Mouse (Mus musculus) regulatory T cell (primary cell): Measurements from ENCODE around the gene 4930579F01Rik.

Experiments used
- in situ Hi-C: fragments of 300-600 bp; cut with MboI, MseI; formaldehyde crosslinking; loops from one replicate; pipeline ENCODE4 v1.15.1; 2025; ENCODE audit warnings: high pct_unique_total_duplicates

4930579F01Rik gene

GRCm38 (mm10) chr3:138193683-138194302, at the start of gene 4930579F01Rik:
Gene 4930579F01Rik, minus strand, starts transcription at chr3:138193825.
- in situ Hi-C loops: no loop called here

GRCm38 (mm10) chr3:138242933-138243332, 49.3 kb upstream of the 4930579F01Rik start:
- in situ Hi-C loops: no loop called here

GRCm38 (mm10) chr3:138242021-138242726, 48.5 kb upstream of the 4930579F01Rik start:
- in situ Hi-C loops: no loop called here

- in situ Hi-C loops: no loop called here
Observed at GRCm38 (mm10) chr3:138241371-138241770, 47.7 kb upstream of the 4930579F01Rik start.

GRCm38 (mm10) chr3:138240942-138241341, 47.3 kb upstream of the 4930579F01Rik start:
- in situ Hi-C loops: no loop called here

GRCm38 (mm10) chr3:138240411-138240810, 46.8 kb upstream of the 4930579F01Rik start:
- in situ Hi-C loops: no loop called here

GRCm38 (mm10) chr3:138239461-138239860, 45.8 kb upstream of the 4930579F01Rik start:
- in situ Hi-C loops: no loop called here

GRCm38 (mm10) chr3:138238046-138238445, 44.4 kb upstream of the 4930579F01Rik start:
- in situ Hi-C loops: no loop called here

- in situ Hi-C loops: no loop called here
Observed at GRCm38 (mm10) chr3:138236546-138237163, 43.0 kb upstream of the 4930579F01Rik start.

GRCm38 (mm10) chr3:138231531-138231930, 37.9 kb upstream of the 4930579F01Rik start:
- in situ Hi-C loops: no loop called here

GRCm38 (mm10) chr3:138230266-138230665, 36.6 kb upstream of the 4930579F01Rik start:
- in situ Hi-C loops: no loop called here

- in situ Hi-C loops: loop anchor here (5.0 kb wide), 1 partner anchor 63 kb away; no protein-coding TSS in a partner anchor
Observed at GRCm38 (mm10) chr3:138229448-138229847, 35.8 kb upstream of the 4930579F01Rik start.

GRCm38 (mm10) chr3:138227782-138228181, 34.2 kb upstream of the 4930579F01Rik start:
- in situ Hi-C loops: loop anchor here (5.0 kb wide), 1 partner anchor 65 kb away; no protein-coding TSS in a partner anchor

- in situ Hi-C loops: loop anchor here (5.0 kb wide), 1 partner anchor 65 kb away; no protein-coding TSS in a partner anchor
Observed at GRCm38 (mm10) chr3:138227082-138227481, 33.5 kb upstream of the 4930579F01Rik start.

GRCm38 (mm10) chr3:138226476-138226875, 32.9 kb upstream of the 4930579F01Rik start:
- in situ Hi-C loops: loop anchor here (5.0 kb wide), 1 partner anchor 66 kb away; no protein-coding TSS in a partner anchor

- in situ Hi-C loops: loop anchor here (5.0 kb wide), 1 partner anchor 66 kb away; no protein-coding TSS in a partner anchor
Observed at GRCm38 (mm10) chr3:138225853-138226252, 32.2 kb upstream of the 4930579F01Rik start.

GRCm38 (mm10) chr3:138225331-138225730, 31.7 kb upstream of the 4930579F01Rik start:
- in situ Hi-C loops: loop anchor here (5.0 kb wide), 1 partner anchor 67 kb away; no protein-coding TSS in a partner anchor

- in situ Hi-C loops: loop anchor here (5.0 kb wide), 1 partner anchor 213 kb away; no protein-coding TSS in a partner anchor
Observed at GRCm38 (mm10) chr3:138224363-138224954, 30.8 kb upstream of the 4930579F01Rik start.

GRCm38 (mm10) chr3:138222952-138223351, 29.3 kb upstream of the 4930579F01Rik start:
- in situ Hi-C loops: loop anchor here (5.0 kb wide), 1 partner anchor 214 kb away; no protein-coding TSS in a partner anchor

- in situ Hi-C loops: loop anchor here (5.0 kb wide), 1 partner anchor 215 kb away; no protein-coding TSS in a partner anchor
Observed at GRCm38 (mm10) chr3:138222511-138222910, 28.9 kb upstream of the 4930579F01Rik start.

GRCm38 (mm10) chr3:138221116-138221515, 27.5 kb upstream of the 4930579F01Rik start:
- in situ Hi-C loops: loop anchor here (5.0 kb wide), 1 partner anchor 216 kb away; no protein-coding TSS in a partner anchor
